Mouse (Mus musculus) layer of hippocampus, postnatal 10 days (tissue): ENCODE data around the gene Hoxd3. TPM values are rescaled to one million over a fixed set of nuclear protein-coding genes. Genes with fewer than 3 reads are reported as not detected.
A peak's percentile ranks its signal among the peaks of the same experiment; 100 is the strongest.

Experiments used
- DNase-seq, 2 experiments: peaks; one replicate each; pipeline ENCODE4 v3.0.0; 2021; ENCODE audit warnings: low spot score in 2 of 2
- total RNA-seq, 2 experiments: library from RNA; stranded (reverse); gene quantifications; 2 replicates each; pipeline ENCODE4 v1.2.3; 2021

Hoxd3 gene
- total RNA-seq, 2 experiments from 2014 or later: not detected

DNA sequence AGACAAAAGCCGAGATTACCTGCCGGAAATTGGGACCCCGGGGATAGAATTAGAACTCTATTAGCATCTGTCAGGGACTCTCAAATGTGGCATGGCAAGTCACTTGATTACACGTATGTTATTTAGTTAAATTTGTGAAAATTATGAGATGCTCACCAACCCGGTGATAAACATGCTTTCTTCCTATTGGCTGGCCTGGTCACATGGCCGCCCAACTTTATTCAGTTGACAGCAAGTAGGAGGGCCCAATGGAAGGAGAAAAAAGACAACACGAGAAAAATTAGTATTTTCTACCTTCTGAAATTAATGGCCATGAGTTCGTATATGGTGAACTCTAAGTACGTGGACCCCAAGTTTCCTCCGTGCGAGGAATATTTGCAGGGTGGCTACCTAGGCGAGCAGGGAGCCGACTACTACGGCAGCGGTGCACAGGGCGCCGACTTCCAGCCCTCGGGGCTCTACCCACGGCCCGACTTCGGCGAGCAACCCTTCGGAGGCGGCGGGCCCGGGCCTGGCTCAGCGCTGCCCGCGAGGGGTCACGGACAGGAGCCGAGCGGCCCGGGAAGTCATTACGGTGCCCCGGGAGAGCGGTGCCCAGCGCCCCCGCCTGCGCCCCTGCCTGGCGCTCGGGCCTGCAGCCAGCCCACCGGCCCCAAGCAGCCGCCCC is 15.4 kb downstream of the Hoxd3 start:
- no peak for DNase-seq

DNA sequence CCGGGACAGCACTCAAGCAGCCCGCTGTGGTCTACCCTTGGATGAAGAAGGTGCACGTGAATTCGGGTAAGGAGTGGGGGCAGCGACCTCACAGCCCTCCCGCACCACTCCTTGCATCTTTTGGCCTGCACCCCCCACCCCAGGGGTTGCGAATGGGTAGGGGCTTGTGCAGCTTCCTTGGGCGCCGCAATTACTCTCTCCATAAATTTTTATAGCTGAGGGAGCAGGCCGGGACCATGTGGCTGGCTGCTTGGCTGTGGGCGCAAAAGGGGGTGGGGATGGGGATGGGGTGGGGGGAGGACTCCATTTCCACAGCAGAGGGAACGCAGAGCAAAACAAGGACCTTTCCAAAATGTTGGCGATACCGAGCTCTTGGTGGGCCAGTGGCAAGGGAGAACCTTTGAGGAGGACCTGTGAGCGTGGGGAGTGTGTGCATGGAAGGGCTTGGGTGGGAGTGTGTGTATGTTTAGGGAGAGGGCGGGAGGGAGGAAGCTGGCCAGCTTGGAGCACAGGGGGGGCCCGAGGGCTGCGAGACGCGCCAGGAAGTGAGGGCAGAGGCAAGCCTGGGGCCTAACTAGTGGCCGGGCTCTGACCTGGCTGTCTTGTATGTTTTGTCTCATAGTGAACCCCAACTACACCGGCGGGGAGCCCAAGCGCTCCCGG is 16.0 kb downstream of the Hoxd3 start:
- DNase-seq: no peak

DNA sequence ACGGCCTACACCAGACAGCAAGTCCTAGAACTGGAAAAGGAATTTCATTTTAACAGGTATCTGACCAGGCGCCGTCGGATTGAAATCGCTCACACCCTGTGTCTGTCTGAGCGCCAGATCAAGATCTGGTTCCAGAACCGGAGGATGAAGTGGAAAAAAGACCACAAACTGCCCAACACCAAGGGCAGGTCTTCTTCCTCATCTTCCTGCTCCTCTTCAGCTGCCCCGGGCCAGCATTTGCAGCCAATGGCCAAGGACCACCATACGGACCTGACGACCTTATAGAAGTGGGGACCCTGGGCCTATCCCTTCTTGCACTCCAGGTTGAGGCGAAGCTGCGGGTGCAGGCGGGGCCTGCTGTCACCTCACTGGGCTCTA is 16.6 kb downstream of the Hoxd3 start:
- no peak for DNase-seq

DNA sequence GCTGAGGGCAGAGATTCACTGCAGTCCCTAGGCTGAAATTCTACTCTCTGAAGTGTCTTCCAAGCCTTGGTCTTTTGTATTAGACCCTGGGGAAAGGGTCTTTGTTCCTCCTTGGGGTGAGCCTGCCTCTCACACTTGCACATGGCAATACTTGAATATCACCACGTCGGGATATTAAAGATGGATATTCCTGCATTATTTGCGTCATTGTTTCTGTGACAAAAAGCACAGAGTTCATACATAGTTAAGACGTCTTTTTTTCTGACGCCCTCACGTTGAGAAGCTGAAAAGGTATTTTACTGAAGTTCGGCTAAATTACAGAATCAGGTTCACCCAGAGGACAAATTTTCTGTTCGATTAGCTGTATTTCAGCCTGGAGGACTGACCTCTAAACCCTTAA is 18.6 kb downstream of the Hoxd3 start:
- DNase-seq: no peak

DNA sequence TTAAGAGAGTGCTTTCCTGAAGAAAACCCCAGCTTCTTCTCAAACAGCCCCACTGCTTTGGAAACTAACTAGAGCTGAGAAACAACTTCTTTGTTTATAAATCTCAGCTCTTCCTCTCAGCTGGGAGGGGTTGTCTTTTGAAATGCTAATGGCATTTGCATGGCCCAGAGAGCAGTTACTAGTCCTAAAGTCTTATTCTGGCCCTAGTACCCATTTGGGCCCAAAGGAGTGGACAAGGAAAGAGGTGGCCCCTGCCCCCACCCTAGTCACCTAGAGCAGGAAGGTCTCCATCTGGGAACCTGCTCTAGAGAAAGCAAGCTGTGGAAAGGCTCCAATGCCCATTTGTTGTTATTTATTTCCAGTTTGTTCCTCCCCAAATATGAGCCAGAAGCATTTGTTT is 19.3 kb downstream of the Hoxd3 start:
- no peak for DNase-seq

DNA sequence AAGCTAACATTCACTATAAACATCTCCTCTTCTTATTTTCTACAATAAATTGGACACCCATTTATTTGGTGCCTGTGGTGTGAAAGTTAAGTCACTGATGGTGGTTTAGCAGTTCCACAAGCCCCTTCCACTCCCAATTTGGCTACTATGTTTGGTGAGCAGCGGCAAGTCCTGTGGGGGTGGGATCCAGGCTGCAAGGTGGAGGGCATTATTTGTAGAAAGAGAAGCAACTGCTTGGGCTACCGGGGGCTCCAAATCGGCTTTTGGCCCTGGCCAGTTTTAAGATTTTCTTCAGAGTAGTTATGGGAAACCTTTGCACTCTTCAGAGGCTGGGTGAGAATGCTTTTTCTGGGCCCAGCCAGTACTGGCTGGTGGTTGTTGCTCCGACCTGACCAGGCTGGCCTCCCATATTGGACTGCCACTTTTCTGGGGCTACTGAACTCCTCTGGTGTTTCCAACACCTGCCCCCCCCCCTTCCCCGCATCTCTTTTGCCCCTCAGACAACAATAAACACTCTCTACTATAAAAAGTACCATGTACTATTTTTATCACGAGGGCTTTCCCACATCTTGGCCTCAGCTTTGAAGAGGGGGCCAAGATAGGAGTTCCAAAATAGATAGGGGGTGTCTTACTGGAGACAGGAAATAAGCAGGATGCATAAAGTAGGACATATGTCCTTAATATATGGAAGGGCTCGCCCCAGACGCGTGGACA is 20.2 kb downstream of the Hoxd3 start:
- DNase-seq: no peak

DNA sequence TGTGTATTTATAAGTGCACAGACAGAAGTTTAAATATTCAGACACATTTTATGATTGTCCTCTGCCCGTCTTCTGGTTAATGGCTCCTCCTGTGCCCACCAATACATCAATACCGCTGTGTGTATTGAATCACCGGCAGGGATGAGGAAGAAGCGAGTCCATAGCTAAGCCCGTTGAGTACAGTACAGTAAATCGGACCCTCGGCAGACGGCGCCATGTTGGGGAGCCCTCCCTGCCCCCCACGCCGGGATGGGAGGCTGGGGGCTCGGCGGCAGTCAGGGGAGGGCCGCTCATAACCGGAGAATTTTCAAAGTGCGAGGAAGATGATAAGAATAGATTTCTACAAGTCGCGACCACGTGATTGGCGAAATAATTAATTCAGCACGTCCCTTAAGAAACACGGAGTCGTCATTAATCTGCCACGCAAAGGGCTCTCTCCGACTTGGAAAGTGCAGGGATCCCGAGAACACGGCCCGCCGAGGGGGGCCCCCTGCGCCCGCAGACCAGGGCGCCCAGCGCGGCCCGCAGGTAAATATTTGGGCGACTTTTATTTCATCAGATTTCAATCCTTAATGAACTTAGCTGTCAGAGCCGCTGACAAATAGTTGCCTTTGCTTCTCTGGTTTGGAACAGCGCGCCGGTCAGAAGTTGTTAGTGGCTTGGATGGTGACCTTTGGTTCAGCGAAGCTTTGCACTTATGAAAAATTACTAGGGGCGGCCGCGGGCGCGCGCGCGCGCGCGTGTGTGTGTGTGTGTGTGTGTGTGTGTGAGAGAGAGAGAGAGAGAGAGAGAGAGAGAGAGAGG is 21.0 kb downstream of the Hoxd3 start:
- no peak for DNase-seq

DNA sequence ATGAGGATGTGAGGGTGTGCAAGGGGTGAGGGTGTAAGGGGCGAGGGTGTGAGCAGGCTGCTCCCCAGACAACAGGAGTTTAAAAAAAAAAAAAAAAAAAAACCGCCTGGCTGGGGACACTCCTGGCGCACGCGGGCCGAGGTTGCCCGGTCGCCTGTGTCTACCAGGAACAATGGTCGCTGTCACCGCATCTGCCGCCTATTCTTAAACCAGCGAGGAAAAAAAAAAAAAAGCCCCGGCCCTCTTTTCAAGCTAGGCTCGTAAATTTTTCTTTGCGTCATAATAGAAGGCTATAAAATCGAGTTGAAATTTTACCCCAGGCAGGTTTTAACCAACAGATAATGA is 21.6 kb downstream of the Hoxd3 start:
- DNase-seq: no peak

DNA sequence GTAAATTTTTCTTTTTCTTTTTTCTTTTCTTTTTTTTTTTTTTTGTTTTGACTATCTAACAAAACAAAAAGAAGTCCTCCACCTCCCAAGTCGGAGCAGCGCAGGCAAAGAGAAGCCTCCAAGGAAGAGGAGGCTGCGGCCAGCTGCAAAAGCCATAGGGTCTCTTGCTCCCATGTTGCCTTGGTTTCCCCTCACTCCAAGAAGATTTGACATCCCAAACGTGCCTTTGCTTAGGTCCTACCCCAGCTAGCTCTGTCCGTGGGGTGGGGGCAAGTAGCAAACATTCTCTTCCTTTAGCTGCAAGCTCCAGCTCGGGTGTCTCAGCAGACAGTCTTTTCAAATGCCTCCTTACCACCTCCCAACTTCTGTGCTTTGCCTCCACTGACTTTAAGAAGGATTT is 22.0 kb downstream of the Hoxd3 start:
- no peak for DNase-seq

DNA sequence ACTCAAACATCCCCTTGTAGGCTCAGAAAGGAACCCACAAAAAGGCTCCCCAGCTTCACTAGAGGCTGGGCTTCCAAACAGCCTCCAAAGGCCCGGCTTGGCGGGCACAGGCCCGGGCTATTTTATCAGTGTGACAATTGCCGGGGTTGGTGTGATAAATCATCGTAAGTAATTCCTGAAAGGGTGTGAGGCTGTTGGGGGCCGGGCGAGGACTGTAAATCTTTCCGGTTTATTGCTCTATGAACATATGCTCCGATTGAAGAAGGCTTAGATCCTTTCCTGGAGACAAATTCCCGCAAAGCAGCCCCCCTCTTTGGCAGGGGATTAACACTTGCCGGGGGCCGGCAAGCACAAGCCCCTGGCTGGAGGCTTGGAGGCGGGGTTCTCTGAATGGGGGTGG is 22.7 kb downstream of the Hoxd3 start:
- no peak for DNase-seq

DNA sequence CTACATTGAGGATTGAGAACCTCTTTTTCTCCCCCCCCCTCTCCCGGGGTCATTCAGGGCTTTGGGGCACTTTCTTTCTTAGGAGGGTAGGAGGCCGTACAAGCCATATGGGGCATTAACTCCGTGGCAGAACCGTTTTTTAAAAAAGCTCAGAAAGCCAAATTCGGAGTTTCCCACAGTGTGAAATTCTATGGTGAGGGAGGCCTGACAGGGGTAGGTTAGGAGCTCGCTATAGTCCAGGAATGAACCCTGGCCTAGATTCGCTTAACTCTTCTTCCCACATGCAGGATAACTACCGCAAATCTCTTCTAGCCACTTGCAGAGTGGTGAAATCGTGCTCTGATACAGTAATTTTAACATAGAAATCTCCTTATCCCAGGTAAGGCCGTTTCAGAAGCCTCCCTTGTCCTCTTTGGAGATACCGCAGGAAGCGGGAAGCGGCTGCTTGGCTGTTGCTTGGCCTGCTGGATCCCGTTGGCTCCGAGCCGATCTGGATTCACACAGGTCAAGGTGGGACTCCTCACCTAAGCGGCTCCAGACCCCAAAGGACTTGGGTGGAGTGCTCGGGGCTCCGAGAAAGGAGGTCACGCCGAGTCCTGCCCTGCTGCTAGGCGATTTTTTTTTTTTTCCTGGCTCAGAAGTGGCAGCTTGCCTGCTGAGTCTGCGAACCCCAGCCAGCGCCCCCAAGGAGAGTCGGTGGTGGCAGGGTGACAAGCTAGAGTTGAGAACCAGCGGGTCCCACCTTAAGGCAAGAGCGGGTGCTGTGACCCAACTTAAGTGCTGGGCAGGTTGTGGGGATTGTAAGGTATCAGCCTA is 23.5 kb downstream of the Hoxd3 start:
- no peak for DNase-seq

DNA sequence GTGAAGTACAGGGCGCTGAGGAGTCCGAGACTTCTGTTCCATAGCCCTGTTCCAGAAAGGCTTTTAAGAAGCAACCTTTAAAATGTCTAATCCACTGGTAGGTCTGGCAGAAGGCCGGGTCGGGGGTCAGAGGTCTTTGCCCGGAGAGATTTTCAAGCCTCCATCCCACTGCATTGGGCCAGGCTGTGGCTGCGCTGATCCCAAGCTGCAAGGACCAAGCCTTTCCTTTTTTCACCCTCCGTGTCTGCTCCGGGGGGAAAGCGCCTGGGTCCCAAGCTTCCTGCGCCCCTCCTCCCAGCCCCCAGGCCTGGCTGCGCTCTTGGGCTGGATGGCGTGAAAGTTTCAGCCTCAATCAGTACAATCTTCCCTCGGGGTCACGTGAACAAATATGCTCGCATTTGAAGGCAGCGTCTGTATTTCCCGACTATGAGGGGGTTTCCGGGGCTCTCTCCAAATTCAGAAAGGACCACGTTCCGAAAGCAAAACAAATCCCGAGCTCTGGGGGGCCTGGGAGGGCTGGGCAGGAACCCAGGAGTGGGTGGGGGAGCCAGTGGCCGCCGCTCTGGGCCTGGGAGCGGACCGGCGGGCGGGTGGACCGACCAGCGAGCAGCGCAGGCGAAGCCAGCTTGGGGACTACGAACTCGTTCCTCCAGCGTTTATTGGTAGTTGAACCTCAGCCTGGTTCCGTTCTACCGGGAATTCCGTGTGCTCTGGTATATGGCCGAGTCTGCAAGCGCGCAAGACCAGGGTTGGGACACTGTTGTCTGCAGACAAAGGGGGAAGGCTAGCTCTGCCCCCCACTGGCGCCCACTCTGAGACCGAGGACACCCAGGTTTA is 24.3 kb downstream of the Hoxd3 start:
- peak in 1 of 2 experiments; percentile 3 for DNase-seq

DNA sequence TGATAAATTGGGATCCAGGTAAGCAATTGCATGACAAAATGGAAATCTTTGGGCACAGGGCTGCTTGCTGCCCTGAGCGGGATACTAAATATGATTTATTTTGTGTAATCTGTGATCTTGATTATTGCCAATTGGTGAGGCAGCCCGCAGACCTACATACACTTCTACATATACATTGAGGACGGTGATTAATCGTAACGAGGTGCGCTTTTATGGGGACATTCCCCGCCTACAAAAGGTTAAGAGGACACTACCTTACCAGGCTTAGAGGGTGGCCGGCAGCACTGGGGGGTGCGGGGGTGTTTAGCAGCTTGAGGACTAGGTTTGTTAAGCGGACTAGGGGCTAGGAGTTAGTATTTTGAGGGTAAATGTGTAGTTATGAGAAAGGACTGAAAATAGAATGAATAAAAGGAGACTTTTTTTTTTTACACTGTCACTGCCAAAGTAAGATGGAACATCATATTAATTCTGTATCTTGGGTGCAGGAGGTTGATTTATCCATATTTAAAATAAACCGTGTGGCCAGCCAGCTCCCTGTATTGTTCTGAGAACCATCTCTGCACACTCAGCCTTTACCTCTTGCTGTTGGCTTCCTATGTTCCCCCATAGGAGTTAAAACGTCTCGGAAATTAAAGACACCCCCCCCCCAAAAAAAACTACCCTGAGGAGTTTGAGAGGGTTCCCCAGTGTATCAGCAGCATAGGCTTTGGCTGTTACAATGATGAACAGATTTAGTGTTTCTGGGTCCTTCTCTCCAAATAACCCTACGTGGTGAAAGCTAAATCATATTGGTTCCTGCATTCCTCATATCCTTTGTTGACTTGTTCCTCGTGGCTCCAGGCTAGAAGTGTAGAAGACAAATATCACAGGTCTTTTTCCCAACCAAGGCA is 25.2 kb downstream of the Hoxd3 start:
- no peak for DNase-seq

DNA sequence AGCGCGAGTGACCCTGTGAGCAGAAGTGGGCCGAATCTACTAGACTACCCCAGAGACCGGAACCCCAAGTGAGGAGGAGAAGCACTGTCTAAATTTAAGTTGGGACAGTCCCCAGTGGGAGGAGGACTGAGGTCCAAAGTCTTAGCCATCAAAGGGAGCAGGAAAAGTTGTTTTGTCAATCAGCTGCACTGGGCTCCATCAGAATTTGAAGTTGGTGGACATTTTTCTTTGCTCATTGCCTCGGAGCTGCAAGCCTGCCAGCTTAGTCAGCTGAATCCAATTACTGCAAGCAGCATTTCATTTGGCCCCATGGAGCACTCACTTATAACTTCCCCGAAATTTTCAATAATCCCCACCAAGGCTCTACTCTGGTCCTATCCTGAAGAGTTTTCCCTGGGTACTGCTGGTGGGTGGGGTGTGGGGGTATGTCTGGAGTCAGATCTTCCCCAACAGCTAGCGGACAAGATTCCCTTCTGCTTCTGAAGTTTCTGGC is 25.9 kb downstream of the Hoxd3 start:
- DNase-seq: no peak

DNA sequence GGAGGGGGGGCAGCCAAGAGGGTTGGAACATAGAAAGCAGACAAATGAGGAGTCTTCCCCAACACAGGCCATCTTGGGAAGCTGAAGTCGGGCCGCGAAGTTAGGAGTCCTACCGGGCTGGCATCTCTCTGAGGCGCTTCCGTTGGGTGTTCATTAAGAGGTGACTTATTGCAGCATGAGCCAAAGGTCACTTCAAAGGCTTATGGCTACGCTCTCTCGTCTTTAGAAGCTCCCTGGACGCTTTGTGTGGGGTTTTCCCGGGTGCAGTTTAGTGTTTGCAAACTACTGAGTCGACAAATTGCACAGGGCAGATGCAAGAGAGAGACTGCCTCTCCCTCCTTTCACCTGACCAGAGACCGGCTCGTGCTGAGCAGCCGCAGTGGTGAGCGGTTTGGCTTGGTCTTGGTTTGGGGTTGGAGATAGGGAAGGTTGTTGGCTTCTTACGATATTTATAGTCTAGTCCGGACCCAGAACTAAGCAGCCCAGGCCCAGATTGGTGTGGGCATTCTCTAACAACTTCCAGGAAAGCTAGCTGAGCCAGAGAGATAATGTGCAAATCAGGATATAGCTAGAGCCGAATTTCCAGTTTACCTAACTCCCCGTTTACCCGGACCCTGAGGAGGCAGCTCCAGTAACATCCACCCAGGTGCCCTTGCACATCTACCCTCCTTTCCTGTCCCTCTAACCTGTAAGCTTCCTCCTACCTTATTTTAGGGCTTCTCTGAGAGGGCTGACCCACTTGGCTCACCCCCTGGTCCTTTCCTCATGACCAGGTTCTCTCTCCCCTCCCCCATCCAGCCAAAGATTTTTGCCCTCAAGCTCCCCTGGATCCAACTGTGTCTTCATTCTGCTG is 27.1 kb downstream of the Hoxd3 start:
- DNase-seq: no peak

DNA sequence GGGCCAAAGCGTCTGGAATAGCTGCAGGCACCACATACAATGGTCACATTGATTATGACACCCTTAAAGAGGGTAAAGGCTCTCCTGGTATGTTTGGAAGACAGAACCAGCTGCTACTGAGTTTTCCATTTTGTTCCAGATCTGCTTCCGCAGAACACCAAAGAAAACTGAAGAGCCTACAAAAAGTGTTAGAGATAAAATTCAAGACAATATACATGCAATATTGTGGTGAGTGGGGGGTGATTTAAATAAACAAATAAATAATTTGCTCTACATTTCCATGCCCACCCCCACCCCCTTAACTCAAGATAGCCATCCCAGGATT is 27.7 kb downstream of the Hoxd3 start:
- DNase-seq: no peak

DNA sequence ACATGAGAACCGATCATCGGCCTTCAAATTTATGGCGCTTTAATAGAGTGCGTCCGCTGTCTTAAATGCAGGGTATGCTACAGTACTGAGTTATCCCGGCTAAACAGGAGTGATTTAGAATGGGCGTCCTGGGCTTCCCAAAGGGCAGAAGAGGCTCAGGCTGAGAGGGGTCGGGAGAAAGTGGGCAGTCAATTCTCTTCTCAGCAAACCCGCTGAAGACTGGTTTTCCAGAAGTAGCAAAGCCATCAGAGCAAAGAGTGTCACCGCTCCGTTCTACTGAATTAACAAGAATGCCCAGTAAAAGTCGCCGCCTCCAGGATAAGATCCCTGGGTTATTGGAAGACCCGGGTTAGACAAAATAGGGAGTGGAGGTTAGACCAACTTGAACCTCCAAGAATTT is 28.1 kb downstream of the Hoxd3 start:
- DNase-seq: no peak
